Mouse (Mus musculus) olfactory bulb, adult 2 months (tissue): Measurements from ENCODE around the gene Dscaml1.

ENCODE experiments used
- CTCF ChIP-seq: fragments of 200-500 bp; IDR thresholded peaks from 2 replicates; pipeline ENCODE4 v1.5.1; 2012; ENCODE audit warnings: low read depth, mild to moderate bottlenecking, low read length, moderate library complexity; ENCODE audit not compliant: insufficient read depth
- POLR2A ChIP-seq: fragments of 200-500 bp; IDR thresholded peaks from 2 replicates; pipeline ENCODE4 v1.6.1; 2012; ENCODE audit warnings: mild to moderate bottlenecking, low read depth, low read length, moderate library complexity; ENCODE audit not compliant: insufficient read depth

DNA sequence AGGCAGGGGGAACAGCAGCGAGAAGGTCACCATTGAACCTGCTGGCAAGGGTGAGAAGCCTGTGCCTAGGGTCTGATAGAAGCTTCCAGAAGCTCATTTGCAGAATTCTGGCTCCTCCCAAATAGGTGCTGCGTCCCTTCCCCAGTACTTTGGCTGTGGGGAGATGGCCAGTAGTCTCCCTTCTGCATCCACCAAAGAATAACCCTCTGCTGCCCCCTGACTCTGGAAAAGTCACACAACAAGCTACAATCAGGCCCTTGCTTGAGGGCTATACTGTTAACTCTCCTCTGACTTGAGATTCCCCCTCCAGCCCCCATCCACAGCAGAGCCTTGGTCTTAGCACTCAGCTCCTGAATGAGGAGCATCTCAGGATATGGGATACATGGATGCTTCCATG is 314.2 kb downstream of the Dscaml1 start:
- no peak for TF ChIP-seq CTCF
- no peak for TF ChIP-seq POLR2A
